Mouse (Mus musculus) Muller cell, postnatal 12 days (primary cell): ENCODE results near the gene Samd4.
A peak's percentile ranks its signal among the peaks of the same experiment; 100 is the strongest.

ENCODE experiments used
- DNase-seq: peaks from one replicate; pipeline ENCODE4 v3.0.0-alpha.2; 2015; ENCODE audit errors: inconsistent ontology term

Gene Samd4

GRCm38 (mm10) chr14:46955109-46955508 is 72.5 kb downstream of the Samd4 start:
- no peak for DNase-seq

- peak; percentile 39 for DNase-seq
Observed at GRCm38 (mm10) chr14:46955574-46956043, 73.0 kb downstream of the Samd4 start.

- DNase-seq: no peak
Observed at GRCm38 (mm10) chr14:46956121-46956520, 73.5 kb downstream of the Samd4 start.

GRCm38 (mm10) chr14:46959166-46959721 is 76.6 kb downstream of the Samd4 start:
- DNase-seq: no peak

- no peak for DNase-seq
Observed at GRCm38 (mm10) chr14:46959831-46960230, 77.2 kb downstream of the Samd4 start.

GRCm38 (mm10) chr14:46962832-46963231 is 80.2 kb downstream of the Samd4 start:
- no peak for DNase-seq

- DNase-seq: no peak
Observed at GRCm38 (mm10) chr14:46964074-46964872, 81.6 kb downstream of the Samd4 start.

- peak; percentile 86 for DNase-seq
Observed at GRCm38 (mm10) chr14:46966206-46966605, 83.6 kb downstream of the Samd4 start.

- DNase-seq: no peak
Observed at GRCm38 (mm10) chr14:46968046-46968445, 85.4 kb downstream of the Samd4 start.

GRCm38 (mm10) chr14:46970673-46971072 is 88.0 kb downstream of the Samd4 start:
- peak; percentile 59 for DNase-seq

GRCm38 (mm10) chr14:46971802-46972201 is 89.1 kb downstream of the Samd4 start:
- DNase-seq: no peak

- DNase-seq: no peak
Observed at GRCm38 (mm10) chr14:46974874-46975273, 92.2 kb downstream of the Samd4 start.

GRCm38 (mm10) chr14:46975969-46976368 is 93.3 kb downstream of the Samd4 start:
- no peak for DNase-seq

GRCm38 (mm10) chr14:46976712-46977111 is 94.1 kb downstream of the Samd4 start:
- no peak for DNase-seq

- no peak for DNase-seq
Observed at GRCm38 (mm10) chr14:46977660-46978059, 95.0 kb downstream of the Samd4 start.

- DNase-seq: no peak
Observed at GRCm38 (mm10) chr14:46979172-46979571, 96.5 kb downstream of the Samd4 start.

GRCm38 (mm10) chr14:46980736-46981438 is 98.2 kb downstream of the Samd4 start:
- DNase-seq: no peak

GRCm38 (mm10) chr14:46982106-46982505 is 99.5 kb downstream of the Samd4 start:
- DNase-seq: peak; percentile 43

GRCm38 (mm10) chr14:46984542-46985125 is 102.0 kb downstream of the Samd4 start:
- peak; percentile 92 for DNase-seq

- DNase-seq: peak; percentile 98
Observed at GRCm38 (mm10) chr14:46989694-46990093, 107.0 kb downstream of the Samd4 start.

- no peak for DNase-seq
Observed at GRCm38 (mm10) chr14:46990450-46990849, 107.8 kb downstream of the Samd4 start.

- DNase-seq: no peak
Observed at GRCm38 (mm10) chr14:46994704-46995103, 112.0 kb downstream of the Samd4 start.
